Mouse (Mus musculus): ENCODE data around the gene Tmem95. TPM values are rescaled to one million over a fixed set of nuclear protein-coding genes. Genes with fewer than 3 reads are reported as not detected.

Gene Tmem95
- polyA plus RNA-seq, 1 experiment: not detected

DNA sequence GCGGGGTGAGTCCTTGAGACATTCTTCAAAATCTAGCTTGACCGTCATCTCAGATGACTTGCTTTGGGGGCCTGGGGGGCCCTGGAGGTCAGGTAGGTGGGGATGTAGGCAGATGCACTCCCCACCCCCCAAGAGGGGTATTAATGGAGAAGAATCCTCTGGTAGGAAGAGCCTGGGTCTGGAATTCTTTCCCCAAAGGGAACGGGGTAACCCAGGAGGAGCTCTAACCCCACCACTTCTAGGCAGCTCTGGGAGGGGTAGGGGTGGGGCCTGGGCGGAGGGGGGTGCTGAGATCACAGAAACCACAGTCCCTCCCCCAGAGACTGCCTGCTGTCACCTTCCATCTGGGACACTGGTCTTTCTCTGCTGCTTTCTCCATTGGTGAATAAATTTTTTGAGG lies 17.5 kb upstream of the Tmem95 start, which contains the start of gene Acap1:
TSS of gene Acap1 (minus strand) at position 249 of the 400 bp plus-strand sequence.
- Histone ChIP-seq H3K9ac (ENCODE audit: low read depth, poor library complexity, severe bottlenecking) (peak within 1 kb of the TSS; percentile 52), H3K27me3 (ENCODE audit: control insufficient read depth, insufficient read depth, low read length, poor library complexity, severe bottlenecking) (no peaks in the 10 kb centered on the region), H3K9me3 (replicated peaks; ENCODE audit: control insufficient read depth, insufficient read depth, low read length, poor library complexity, severe bottlenecking) (no peaks in the 10 kb centered on the region), H3K4me1 (ENCODE audit: control insufficient read depth, insufficient read depth, low read length) (peaks cover 3% of the 10 kb centered on the region), H3K4me3 (ENCODE audit: low read depth, low read length) (no peak within 1 kb of the TSS), H3K27ac (ENCODE audit: insufficient read depth, low read length) (no peak within 1 kb of the TSS), H3K36me3 (ENCODE audit: control insufficient read depth, insufficient read depth, low read length, poor library complexity, severe bottlenecking) (no peaks in the 10 kb centered on the region)
- TF ChIP-seq EP300 (IDR thresholded peaks at IDR 0.05; ENCODE audit: insufficient read depth, low read depth, low read length) (no peak), CTCF (IDR thresholded peaks at IDR 0.05; ENCODE audit: low read depth, low read length) (no peak), POLR2A (IDR thresholded peaks at IDR 0.05; ENCODE audit: insufficient read depth, low read length) (no peak)

DNA sequence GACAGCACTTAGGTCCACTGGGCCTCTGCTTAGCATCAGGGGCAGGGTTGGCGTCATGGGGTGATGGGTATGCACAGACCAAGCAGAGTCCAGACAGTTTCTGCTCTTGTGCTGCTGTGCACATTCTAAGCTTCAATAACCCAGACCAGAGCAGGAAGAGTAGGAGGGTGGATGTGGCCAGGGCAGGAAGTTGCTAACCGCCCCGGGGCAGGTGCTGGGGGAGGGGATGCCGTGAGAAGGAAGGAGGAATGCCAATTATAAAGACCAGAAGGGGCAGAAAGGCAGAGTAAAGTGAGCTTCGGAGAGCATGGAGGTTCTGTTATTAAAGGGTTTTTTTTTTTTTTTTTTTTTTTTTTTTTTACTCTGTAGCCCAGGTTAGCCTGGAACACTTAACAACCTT lies 16.9 kb upstream of the Tmem95 start:
- TF ChIP-seq POLR2A (IDR thresholded peaks at IDR 0.05; ENCODE audit: insufficient read depth, low read length) (no peak), EP300 (IDR thresholded peaks at IDR 0.05; ENCODE audit: insufficient read depth, low read depth, low read length) (no peak), CTCF (IDR thresholded peaks at IDR 0.05; ENCODE audit: low read depth, low read length) (no peak)

DNA sequence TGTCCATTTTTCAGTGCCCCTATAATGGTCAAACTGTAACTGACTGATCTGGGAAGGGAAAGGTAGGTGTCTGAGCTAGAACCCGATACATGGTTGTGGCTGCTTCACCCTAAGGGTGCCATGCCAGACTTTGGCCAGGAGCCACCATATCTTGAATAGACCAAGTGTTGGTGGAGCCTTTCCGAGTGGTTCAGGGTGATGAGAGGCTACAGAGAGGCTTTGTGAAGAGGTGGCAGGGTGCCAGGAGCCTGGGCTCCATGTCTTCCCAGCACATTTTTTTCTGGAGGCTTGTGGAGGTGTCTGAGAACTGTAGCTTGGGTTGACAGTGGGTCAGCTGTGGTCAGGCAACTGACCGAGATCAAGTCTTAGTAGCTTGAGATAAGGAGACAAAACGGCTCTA lies 13.7 kb upstream of the Tmem95 start:
- Histone ChIP-seq H3K27ac (ENCODE audit: insufficient read depth, low read length) (no peak overlapping the region), H3K9ac (ENCODE audit: low read depth, poor library complexity, severe bottlenecking) (no peak overlapping the region), H3K4me1 (ENCODE audit: control insufficient read depth, insufficient read depth, low read length) (peaks cover 3% of the 10 kb centered on the region), H3K4me3 (ENCODE audit: low read depth, low read length) (no peak overlapping the region), H3K9me3 (replicated peaks; ENCODE audit: control insufficient read depth, insufficient read depth, low read length, poor library complexity, severe bottlenecking) (no peaks in the 10 kb centered on the region), H3K36me3 (ENCODE audit: control insufficient read depth, insufficient read depth, low read length, poor library complexity, severe bottlenecking) (no peaks in the 10 kb centered on the region), H3K27me3 (ENCODE audit: control insufficient read depth, insufficient read depth, low read length, poor library complexity, severe bottlenecking) (no peaks in the 10 kb centered on the region)
- TF ChIP-seq CTCF (IDR thresholded peaks at IDR 0.05; ENCODE audit: low read depth, low read length): no peak
- TF ChIP-seq EP300 (IDR thresholded peaks at IDR 0.05; ENCODE audit: insufficient read depth, low read depth, low read length): no peak
- TF ChIP-seq POLR2A (IDR thresholded peaks at IDR 0.05; ENCODE audit: insufficient read depth, low read length): no peak

More for the DNA sequence above, 16.9 kb upstream of the Tmem95 start:
- Histone ChIP-seq H3K4me3 (ENCODE audit: low read depth, low read length) (no peak overlapping the region), H3K9ac (ENCODE audit: low read depth, poor library complexity, severe bottlenecking) (peak overlapping the region; percentile 52; the same call in 1 of the 2 replicates), H3K27ac (ENCODE audit: insufficient read depth, low read length) (no peak overlapping the region), H3K9me3 (replicated peaks; ENCODE audit: control insufficient read depth, insufficient read depth, low read length, poor library complexity, severe bottlenecking) (no peaks in the 10 kb centered on the region), H3K27me3 (ENCODE audit: control insufficient read depth, insufficient read depth, low read length, poor library complexity, severe bottlenecking) (no peaks in the 10 kb centered on the region), H3K36me3 (ENCODE audit: control insufficient read depth, insufficient read depth, low read length, poor library complexity, severe bottlenecking) (no peaks in the 10 kb centered on the region), H3K4me1 (ENCODE audit: control insufficient read depth, insufficient read depth, low read length) (peaks cover 3% of the 10 kb centered on the region)

DNA sequence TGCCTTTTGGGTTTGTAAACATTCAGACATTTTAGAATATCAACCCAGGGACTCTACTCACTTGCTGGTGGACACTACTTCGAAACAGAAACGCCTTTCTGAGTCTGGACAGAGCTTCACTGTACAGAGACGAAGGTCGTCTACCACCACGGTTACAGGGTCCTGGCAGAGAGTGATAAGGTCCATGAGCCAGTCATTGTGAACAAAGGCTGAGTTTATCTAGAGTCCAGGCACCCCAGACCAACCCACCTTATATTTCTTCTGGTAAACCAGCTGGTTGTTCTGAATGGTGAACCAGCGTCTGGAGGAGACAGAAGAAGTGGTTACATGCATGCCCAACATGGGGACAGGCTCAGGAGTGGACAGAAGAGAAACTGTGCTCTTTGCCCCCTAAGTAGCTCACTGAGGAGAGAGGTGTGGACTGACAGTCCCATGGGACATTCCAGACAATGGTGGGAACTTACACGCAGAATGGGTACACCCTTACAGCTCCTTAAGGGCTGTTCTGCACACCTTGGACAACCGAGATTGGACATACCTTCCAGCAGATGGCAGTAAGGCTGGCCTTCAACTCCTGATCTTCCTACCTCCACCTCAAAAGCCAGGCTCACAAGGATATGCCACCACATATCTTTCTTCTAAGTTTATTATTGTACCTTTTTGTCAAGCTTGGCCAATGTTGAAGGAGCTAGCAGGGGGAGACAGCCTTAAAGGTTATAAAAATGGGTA lies 9.3 kb upstream of the Tmem95 start:
- H3K9me3 ChIP-seq (replicated peaks; ENCODE audit: control insufficient read depth, insufficient read depth, low read length, poor library complexity, severe bottlenecking): no peaks in the 10 kb centered on the region
- H3K27ac ChIP-seq (ENCODE audit: insufficient read depth, low read length): no peak overlapping the region
- H3K36me3 ChIP-seq (ENCODE audit: control insufficient read depth, insufficient read depth, low read length, poor library complexity, severe bottlenecking): no peaks in the 10 kb centered on the region
- no peak overlapping the region for H3K9ac ChIP-seq (ENCODE audit: low read depth, poor library complexity, severe bottlenecking)
- H3K4me3 ChIP-seq (ENCODE audit: low read depth, low read length): no peak overlapping the region
- H3K27me3 ChIP-seq (ENCODE audit: control insufficient read depth, insufficient read depth, low read length, poor library complexity, severe bottlenecking): no peaks in the 10 kb centered on the region
- H3K4me1 ChIP-seq (ENCODE audit: control insufficient read depth, insufficient read depth, low read length): no peaks in the 10 kb centered on the region
- TF ChIP-seq POLR2A (IDR thresholded peaks at IDR 0.05; ENCODE audit: insufficient read depth, low read length) (no peak), EP300 (IDR thresholded peaks at IDR 0.05; ENCODE audit: insufficient read depth, low read depth, low read length) (no peak), CTCF (IDR thresholded peaks at IDR 0.05; ENCODE audit: low read depth, low read length) (peak; percentile 60)

DNA sequence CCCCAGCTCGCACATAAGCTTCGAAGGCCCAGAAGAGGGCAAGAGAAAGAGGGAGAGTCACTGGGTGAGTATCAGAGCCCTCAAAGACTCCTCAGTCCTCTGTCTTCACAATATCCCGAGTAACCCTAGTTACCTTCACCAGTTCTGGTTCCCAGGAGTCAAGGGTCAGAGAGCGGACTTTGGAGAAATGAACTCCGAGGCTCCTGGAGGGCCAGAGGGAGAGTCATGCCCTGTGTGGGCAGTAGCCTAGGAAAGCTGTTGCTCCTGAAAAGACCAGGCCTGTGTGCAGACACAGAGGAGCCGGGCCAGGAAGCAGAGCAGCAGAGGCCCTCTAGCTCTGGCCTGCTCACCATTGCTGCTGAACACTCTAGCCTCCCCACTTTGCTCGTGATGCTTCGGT lies 6.8 kb upstream of the Tmem95 start:
- no peak for TF ChIP-seq POLR2A (IDR thresholded peaks at IDR 0.05; ENCODE audit: insufficient read depth, low read length)
- no peak for TF ChIP-seq CTCF (IDR thresholded peaks at IDR 0.05; ENCODE audit: low read depth, low read length)
- TF ChIP-seq EP300 (IDR thresholded peaks at IDR 0.05; ENCODE audit: insufficient read depth, low read depth, low read length): no peak
- H3K4me3 ChIP-seq (ENCODE audit: low read depth, low read length): no peak overlapping the region
- H3K4me1 ChIP-seq (ENCODE audit: control insufficient read depth, insufficient read depth, low read length): no peaks in the 10 kb centered on the region
- H3K9me3 ChIP-seq (replicated peaks; ENCODE audit: control insufficient read depth, insufficient read depth, low read length, poor library complexity, severe bottlenecking): no peaks in the 10 kb centered on the region
- H3K36me3 ChIP-seq (ENCODE audit: control insufficient read depth, insufficient read depth, low read length, poor library complexity, severe bottlenecking): no peaks in the 10 kb centered on the region
- H3K27me3 ChIP-seq (ENCODE audit: control insufficient read depth, insufficient read depth, low read length, poor library complexity, severe bottlenecking): no peaks in the 10 kb centered on the region
- H3K27ac ChIP-seq (ENCODE audit: insufficient read depth, low read length): no peak overlapping the region
- H3K9ac ChIP-seq (ENCODE audit: low read depth, poor library complexity, severe bottlenecking): no peak overlapping the region

DNA sequence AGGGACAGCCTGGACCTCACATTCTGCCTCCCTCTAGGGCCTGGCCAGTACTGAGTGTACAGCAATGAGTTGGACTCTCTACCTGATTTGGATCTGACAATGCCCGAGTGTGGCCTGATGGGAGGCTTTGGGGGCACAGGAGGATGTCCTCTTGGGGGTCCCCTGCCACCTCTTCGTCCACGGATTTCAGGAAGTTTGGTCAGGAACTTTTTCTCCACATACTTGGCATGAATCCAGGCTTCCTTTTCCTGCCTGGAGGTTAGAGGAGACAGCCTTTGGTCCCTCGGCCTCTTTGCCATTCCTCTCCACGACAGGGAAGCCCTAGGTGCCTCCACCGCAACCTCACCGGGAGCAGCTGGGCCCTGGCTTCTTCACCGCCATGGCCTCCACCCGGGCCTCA lies 6.4 kb upstream of the Tmem95 start:
- TF ChIP-seq POLR2A (IDR thresholded peaks at IDR 0.05; ENCODE audit: insufficient read depth, low read length) (no peak), EP300 (IDR thresholded peaks at IDR 0.05; ENCODE audit: insufficient read depth, low read depth, low read length) (no peak), CTCF (IDR thresholded peaks at IDR 0.05; ENCODE audit: low read depth, low read length) (no peak)
- Histone ChIP-seq H3K4me3 (ENCODE audit: low read depth, low read length) (no peak overlapping the region), H3K9ac (ENCODE audit: low read depth, poor library complexity, severe bottlenecking) (no peak overlapping the region), H3K4me1 (ENCODE audit: control insufficient read depth, insufficient read depth, low read length) (no peaks in the 10 kb centered on the region), H3K27me3 (ENCODE audit: control insufficient read depth, insufficient read depth, low read length, poor library complexity, severe bottlenecking) (no peaks in the 10 kb centered on the region), H3K9me3 (replicated peaks; ENCODE audit: control insufficient read depth, insufficient read depth, low read length, poor library complexity, severe bottlenecking) (no peaks in the 10 kb centered on the region), H3K27ac (ENCODE audit: insufficient read depth, low read length) (no peak overlapping the region), H3K36me3 (ENCODE audit: control insufficient read depth, insufficient read depth, low read length, poor library complexity, severe bottlenecking) (no peaks in the 10 kb centered on the region)

Data from ES-Bruce4 (cell line).